Mouse (Mus musculus) adrenal gland, adult 18-20 months (tissue): ENCODE data around the gene Gins3. TPM values are rescaled to one million over a fixed set of nuclear protein-coding genes. Genes with fewer than 3 reads are reported as not detected.
"Not testable (repeated sequence)": the region's sequence is repeated elsewhere in the genome, so short reads cannot be mapped to it uniquely, and the experiment has no call there.

ENCODE experiments used
- DNase-seq, 2 experiments: peaks; one replicate each; pipeline ENCODE4 v3.0.0; 2021 to 2022; ENCODE audit warnings: low spot score in 2 of 2
- long read RNA-seq, 2 experiments: library from polyadenylated mRNA; stranded (forward); transcript quantifications; one replicate each; pipeline ENCODE4 v2.0.0; 2021
- total RNA-seq, 2 experiments: library from RNA; stranded (reverse); gene quantifications; 1 replicate in 1 of 2; 2 replicates in 1 of 2; pipeline ENCODE4 v1.2.3; 2021

The Gins3 gene
- total RNA-seq, result 1 to 10 TPM; 1.6 to 1.7 TPM
- long read RNA-seq, experiment 1, partial matches to known transcripts, result 0 of 1 reads
- long read RNA-seq, experiment 1, other reads (novel, unspliced or antisense), result 0 of 1 reads
- long read RNA-seq, experiment 2, transcript Gins3-201 (3 exons, 2,519 nt), result major isoform, 5 of 5 reads
- long read RNA-seq, experiment 2, partial matches to known transcripts, result 0 of 5 reads
- long read RNA-seq, experiment 2, other reads (novel, unspliced or antisense), result 0 of 5 reads

DNA sequence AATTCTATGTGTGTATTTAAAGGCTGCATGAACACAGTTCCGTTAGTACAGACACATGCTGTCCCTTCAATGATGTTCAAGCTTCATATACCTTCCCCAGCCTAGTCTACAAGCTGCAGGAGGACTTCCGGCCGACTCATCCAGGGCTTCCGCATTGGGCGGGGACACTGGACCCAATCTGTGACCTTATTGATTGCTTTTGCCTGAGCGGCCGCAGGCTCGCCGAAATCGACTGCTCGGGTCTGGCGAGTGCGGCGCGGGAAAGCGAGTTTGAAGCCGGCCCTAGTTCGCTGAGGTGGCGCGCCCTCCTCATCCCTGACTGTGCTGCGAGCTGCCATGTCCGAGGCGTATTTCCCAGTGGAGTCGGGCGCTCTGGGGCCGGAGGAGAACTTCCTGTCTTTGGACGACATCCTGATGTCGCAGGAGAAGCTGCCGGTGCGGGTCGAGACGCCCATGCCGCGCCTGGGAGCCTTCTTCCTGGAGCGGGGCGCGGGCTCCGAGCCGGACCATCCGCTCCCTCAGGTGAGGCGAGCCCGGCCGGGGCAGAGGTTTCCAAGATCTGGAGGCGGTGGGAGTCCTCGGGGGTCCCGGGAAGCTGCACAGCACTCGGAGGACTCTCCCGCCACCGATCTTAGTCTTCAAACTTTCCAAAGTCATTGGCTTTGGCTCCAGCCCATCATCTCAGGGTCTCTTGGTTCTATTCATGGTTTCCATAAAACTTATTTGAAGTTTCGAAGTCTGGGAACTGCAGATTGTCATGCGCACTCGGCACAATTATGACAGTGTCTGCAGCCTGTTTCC lies at the start of gene Gins3:
TSS of gene Gins3 (plus strand) at position 192 of the 801 bp plus-strand sequence.
- peak; percentile 85 to 90 for DNase-seq

DNA sequence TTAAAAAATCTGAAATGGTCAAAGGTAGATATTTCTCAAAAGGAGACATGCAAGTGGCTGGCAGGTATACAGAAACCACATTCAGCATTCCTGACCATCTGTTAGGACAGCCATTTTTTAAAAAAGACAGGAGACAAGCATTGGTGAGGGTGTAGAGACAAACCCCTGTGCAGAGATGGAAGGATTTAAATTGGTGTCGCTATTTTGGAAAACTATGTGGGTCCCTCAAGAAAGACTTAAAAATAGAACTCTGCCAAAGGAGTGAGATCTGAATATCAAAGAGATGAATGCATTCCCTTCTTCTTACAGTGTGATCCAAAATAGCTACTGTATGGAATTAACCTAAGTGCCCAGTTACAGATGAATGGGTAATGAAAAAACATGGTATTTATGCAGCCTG lies 45.9 kb upstream of the Gins3 start:
- no peak for DNase-seq

DNA sequence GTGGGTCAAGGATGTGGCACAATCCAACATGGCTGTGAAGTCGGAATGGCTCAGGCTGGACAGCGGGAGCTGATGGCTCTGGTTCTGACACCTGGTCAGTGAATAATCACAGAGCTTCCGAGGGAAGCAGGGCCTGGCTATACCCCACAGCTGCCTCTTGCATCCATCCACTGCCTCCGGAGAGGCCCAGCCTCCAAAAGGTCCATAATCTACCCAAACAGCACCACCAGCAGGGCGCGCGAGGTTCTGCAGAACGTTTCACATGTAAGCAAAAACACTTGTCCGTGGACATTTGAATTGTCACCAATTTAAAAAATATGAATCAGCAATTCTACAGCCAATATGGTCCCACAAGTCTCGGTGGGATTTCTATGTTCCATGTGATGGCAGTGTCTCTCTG lies 44.0 kb upstream of the Gins3 start:
- DNase-seq, result no peak

DNA sequence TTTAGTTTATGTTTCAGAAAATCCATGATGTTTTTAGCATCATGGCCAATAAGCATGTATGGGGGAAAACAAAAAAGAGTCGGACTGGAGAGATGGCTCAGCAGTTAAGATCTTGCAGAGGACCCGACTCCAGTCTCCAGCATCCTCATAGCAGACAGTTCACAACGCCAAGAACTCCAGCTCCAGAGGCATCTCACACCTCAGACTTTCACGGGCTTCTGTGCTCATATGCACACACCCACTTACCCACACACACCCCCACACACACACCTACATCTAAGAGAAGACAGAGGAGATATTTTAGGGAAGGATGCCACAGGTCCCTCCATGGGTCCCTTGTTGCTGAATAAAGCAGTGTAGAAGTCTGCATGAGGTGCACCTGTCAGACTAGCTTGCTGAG lies 42.7 kb upstream of the Gins3 start:
- DNase-seq, result no peak

DNA sequence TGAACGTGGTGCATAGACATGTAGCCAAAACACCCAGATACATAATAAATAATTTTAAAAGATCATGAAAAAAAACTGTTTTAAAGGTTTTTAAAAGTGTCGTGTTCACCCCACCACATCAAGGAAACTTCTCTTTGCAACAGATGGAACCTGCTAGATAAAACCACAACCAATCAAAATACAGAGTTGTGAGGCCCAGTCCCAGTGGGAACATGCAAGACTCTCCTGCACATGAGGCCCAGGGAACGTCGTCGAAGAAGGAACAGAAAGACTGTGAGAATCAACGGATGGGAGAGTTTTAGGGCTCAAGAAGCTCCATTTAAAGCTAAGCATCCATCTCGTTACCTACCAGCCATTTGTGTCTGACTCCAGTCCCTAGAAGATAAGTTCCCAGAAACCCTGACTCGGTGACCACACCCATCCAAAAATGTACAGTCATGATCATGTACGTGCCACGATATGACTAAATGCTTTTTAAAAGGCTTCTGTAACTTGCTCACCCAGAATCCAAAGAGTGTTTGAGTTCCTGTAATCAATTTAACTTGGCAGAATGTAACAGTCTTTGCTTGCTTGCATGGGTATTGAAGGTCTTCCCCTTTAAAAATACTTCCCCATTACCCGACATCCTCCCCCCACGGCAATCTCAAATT lies 41.0 kb upstream of the Gins3 start:
- DNase-seq, result no peak

DNA sequence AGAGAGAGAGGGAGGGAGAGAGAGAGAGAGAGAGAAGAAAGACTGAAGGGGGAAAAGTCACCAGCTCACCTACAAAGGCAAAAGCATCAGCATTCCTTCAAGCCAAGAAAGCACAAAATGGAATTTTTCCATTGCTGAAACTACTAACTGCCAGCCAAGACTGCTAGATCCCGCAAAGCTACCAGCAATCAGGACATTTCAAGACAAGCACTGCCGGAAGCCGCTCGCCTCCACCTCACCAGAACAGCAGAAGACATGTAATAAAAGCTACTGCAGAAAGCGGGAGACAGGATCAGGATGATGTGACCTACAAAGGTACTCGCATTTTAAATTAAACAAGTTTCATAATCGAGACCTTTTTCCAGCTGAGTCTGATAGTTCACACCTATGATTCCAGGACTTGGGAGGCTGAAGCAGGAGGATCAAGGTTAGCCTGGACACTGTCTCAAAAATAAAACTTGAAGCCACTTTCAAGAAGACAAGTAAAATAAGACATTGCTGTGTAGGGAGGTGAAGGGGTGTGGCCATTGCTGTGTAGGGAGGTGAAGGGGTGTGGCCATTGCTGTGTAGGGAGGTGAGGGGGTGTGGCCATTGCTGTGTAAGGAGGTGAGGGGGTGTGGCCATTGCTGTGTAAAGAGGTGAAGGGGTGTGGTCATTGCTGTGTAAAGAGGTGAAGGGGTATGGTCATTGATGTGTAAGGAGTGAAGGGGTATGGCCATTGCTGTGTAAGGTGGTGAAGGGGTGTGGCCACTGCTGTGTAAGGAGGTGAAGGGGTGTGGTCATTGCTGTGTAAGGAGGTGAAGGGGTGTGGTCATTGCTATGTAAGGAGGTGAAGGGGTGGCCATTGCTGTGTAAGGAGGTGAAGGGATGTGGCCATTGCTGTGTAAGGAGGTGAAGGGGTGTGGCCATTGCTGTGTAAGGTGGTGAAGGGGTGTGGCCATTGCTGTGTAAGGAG lies 39.5 kb upstream of the Gins3 start:
- DNase-seq, result no peak

DNA sequence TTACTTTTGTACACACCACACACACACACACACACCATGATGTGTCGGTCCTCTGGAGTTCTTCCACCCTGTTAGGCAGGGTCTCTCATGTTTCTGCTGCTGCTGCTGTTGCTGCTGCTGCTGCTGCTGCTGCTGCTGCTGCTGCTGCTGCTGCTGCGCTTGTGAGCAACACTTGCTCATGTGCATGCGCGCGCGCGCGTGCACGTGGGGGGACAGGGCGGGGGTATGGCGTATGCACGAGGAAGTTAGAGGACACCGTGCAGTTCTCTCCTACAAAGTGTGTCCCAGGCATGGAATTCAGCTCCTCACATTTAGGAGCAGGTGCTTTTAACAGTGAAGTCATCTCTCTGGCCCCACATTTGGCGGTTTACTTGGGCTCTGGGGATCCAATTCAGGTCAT lies 38.1 kb upstream of the Gins3 start:
- DNase-seq, result no peak

DNA sequence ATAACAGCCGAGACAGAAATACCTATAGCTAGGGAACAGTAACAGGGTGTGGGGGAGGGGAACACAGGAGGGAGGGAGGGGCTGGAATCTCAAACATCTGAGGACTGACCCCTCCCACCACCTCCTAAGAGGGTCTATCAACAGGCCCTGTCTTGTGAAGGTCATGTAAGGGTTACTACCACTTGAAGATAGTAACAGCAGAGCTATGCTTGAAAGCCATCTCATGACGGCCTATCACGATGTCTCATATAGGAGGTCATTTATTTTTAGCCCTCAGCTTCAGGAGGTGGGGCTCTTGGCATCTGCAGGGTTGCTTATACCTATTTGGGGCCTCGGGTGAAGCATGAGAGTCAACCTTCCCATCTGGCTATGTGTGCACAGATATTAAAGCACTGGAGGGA lies 36.4 kb upstream of the Gins3 start:
- DNase-seq, result no peak

DNA sequence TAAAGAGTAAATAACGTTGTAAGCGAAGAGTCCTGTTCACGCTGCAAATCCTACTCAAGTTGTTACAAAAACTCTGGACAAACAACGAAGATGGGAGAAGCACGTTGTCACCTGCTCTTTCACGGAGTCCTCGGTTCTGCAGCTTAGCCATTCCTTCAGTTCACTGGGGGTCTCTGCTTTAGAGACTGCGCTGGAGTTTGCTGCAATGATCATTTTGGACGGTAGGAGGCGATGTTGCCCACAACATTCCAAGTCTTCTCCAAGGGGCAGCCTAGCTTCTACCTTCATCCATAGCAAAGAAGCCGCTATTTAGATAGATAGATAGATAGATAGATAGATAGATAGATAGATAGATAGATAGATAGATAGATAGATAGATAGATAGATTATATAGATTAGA lies 33.4 kb upstream of the Gins3 start:
- DNase-seq, result peak; percentile 46 to 50

DNA sequence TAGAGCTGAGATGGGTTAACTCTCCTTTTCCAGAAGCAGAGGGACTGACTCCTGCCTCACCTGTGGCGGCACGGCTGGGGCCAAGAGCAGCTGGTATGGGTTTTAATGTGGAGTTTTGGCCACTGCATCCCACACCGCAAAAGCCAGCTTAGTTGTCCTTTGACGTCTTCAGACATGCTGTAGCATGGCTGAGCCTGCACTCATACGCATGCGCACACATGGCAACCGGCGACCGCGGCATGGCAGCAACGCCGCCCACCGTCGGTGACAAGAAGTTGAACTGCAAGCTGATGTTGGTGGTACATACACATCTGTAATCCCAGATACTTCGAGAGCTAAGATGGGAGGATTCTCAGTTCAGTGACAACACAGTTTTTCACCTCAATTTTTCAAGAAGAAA lies 31.9 kb upstream of the Gins3 start:
- no peak for DNase-seq

DNA sequence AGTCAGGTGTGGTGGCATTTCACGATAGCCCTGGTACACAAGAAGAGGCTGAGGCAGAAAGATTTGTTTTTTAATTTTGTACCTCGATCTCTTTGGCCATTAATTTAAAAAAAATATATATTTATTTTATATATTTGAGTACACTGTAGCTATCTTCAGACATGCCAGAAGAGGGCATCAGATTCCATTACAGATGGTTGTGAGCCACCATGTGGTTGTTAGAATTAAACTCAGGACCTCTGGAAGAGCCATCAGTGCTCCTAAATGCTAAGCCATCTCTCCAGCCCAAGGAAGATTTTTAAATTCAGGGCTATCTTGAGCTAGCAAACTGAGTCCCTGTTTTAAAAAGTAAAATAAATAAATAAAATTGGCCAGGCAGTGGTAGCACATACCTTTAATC lies 31.1 kb upstream of the Gins3 start:
- DNase-seq, result no peak

DNA sequence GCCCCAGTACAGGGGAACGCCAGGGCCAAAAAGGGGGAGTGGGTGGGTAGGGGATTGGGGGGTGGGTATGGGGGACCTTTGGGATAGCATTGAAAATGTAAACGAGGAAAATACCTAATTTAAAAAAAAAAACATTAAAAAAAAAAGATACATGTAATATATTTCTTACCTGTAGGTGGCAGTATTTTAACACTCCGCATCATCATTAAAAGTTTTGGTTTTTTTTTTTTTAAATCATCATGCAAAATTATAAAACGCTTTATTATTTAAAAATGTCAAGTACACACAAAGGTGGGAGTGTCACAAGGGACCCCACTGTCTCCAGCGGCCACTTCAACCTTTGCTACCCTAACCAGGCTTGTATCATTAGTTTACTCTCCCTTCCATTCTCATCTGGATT lies 26.7 kb upstream of the Gins3 start:
- not testable (repeated sequence) for DNase-seq

DNA sequence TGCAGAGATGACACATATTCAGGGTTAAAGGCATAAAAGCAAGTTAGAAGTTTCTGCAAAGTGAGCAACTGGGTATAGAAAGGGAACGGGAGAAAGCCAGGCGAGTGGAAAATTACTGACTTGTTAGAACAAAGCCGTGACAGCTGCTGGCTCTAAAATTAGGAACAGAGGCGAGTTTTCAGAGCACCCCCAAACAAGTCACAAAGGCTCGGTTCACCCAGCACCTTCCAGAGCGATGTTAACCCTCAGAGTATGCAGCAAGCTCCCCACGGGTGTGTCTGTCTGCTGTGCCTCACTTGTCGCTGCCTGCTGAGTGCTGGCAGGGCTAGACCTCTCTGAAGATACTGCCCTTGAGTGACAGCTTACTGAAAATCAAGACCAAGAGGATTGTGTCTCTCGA lies 26.0 kb upstream of the Gins3 start:
- DNase-seq, result peak in 1 of 2 experiments; percentile 10

DNA sequence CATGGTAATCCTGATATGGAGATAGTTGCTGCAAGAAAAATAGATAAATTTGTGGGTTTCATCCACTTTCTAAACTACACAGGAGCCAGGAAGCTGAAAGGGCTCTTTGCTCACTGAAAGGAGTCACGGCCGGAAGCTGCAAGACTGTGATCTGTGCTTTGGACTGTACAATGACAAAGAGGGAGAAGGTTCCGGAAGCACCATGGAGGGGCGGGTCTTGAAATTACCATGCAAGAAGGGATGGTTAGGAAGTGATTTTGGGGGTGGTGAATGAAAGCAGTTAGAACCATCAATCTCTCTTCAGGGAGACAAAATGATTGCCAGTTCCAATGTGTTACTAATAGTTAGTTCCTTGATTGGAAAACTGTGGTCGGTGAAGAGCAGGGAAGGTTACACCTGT lies 23.8 kb upstream of the Gins3 start:
- DNase-seq, result no peak

DNA sequence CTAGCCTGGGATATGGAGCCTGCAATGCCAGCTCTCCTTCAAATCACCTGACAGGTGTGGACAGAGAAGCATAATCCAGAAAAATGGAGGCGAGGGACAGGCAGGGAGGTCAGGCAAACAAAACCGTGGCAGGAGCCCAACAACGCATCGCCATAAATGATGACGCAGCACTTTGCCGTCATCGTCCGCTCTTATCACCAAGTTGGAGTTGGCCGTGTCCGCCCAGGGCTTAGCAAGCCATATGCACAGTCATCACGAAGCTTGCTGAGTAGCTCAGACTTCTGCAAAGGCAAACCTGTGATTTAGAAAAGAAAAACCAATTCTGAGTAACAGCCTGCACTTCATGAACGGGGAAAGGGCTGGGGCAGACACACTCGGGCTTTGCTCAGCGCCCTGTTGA lies 22.5 kb upstream of the Gins3 start:
- no peak for DNase-seq

DNA sequence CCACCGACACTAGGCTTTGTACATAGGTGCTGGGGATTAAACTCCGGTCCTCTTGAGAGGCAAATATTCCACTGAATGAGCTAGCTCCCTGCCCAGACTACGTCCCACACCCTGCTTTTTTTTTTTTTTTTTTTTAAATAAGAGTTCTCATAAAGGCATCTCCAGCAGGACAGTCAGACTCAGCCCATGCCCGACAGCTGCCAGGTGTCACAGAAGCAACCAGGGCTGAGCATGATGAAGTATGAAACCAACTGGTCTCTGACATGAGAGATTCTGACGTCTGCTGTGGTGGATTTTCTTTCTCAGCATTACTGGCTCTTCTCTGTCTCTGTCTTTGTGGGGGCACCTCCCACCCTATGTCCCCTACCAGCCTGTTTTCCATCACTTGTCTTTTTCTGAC lies 21.5 kb upstream of the Gins3 start:
- DNase-seq, result no peak

DNA sequence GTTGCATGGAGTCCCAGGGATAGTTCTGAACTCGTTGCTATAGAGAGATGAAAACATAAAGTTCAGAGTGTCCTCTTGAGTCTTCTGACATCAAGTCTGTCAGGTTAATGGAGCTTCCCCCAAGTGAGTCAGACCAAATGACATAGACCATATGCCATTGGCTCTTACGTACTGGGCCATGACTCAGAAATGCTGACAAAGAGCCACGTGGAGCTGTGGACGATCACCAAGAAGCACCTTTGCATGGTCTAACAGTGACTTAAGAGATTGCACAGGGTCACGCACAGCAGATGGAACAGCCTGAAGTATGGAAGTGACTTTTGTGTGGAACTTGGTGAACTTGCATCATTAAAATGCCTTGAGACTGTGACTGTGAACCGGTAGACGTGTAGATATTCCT lies 16.9 kb upstream of the Gins3 start:
- no peak for DNase-seq

DNA sequence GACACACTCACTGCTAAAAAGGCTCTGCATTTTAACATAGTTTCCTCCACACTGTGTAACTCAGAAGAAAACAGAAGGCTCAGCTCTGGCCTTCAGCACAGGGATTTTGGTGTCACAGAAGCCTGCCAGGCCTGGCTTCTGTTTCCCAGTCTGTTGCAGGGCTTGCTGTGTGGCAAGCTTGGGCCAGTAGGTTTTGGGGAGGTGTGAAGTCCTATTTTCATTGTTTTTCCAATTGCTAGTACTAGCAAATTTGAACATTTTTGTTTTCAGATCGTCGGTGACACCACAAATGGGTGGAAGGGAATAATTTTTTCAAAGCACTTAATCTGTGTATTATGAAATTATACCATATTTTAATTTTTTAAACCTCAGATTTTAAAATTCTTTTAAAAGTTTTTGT lies 13.2 kb upstream of the Gins3 start:
- DNase-seq, result no peak

DNA sequence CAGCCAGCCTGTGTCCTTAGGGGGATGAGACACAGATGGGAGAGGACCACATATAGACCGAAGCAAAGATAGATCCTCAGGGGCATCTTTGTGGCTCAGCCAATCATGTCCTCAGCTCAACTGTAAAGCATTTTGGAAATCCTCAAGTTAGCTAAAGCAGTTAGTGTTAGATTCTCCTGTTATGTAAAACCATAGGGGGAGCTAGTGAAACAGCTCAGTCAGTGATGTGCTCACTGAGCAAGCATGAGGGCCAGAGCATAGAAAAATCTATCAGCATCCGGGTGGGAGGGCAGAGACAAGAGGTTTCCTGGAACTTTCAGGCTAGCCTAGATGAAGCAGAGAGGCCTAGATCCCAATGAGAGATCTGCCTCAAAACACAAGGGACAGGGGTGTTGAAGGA lies 8.4 kb upstream of the Gins3 start:
- no peak for DNase-seq

DNA sequence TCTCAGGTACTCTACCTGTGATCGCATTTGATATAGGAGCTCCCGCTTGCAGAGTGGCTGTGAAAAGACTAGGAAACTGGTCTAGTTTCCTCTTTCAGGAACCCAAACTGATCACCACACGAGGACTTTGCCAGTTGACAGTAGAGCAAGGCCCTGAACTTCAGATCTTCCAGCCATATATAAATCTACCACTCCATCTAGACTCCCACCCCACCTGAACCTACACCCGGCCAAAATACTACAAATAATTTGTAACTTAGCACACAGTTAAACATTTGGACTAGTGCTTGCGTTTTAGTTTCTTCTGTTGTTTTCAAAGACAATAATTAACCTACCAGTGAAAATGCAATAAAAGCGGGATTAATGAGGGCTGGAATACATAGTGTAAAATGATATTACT lies 413 bp upstream of the Gins3 start:
- DNase-seq, result no peak

DNA sequence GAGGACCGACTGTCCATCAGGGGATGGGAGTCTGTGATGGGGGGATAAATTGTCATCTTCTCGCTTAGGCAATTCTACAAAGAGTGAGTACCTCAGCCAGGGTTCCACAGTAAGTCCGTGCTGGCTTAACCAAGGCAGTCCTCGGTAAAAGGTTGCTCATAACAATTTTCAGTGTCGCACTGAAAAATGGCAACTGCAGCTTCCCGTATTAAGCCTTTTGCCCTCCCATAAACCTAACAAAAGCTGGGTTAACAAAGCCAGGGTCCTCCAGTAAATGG lies 749 bp downstream of the Gins3 start:
- DNase-seq, result no peak

DNA sequence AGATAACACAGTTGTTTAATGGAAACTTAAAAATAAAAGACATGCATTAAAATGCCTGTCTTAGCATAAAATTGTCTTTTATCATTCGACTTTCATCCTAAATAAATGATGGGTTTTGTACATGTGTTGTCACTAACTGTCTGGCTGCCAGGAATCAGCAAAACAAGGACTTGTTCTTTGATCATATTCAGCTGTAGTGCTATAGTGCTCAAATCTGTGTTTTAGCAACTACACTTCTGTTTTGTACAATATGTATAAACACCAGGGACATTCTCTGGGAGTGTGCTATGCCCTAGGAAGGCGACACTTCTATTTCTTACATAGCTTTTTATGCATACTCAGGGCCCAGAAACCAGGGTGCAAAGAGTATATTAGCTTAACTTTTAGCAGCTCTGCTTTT lies 11.7 kb downstream of the Gins3 start:
- DNase-seq, result no peak
